Mouse (Mus musculus): ENCODE results near the gene Spint3. TPM values are rescaled to one million over a fixed set of nuclear protein-coding genes. Genes with fewer than 3 reads are reported as not detected.

The Spint3 gene
- total RNA-seq, 2 experiments from 2014 or later, result not detected

- intact Hi-C loops (cut with DNase I; ENCODE audit: low total_unique reads), result no loop called here
- no peak for DNase-seq
Observed at GRCm38 (mm10) chr2:164558426-164558825, 14.8 kb downstream of the Spint3 start.

DNA sequence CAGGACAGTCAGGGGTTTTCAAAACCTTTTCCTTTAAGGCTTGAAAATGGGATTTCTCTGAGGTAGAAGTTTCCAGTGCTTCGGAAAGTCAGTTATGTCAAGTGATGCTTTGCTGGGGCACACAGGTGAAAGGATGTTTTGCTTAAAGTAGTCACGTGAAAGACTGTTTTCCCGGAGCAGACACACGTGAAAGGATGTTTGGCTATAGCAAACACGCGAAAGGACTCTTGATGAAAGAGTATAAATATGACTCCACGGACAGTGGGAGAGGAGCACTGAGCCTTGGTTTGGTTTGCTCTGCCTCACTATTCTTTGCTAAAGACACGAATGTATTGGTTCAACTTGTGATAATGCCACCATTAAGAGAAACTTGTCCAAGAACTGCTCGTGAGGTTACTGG is 21.8 kb downstream of the Spint3 start:
- intact Hi-C loops (cut with DNase I; ENCODE audit: low total_unique reads), result no loop called here
- no peak for DNase-seq

DNA sequence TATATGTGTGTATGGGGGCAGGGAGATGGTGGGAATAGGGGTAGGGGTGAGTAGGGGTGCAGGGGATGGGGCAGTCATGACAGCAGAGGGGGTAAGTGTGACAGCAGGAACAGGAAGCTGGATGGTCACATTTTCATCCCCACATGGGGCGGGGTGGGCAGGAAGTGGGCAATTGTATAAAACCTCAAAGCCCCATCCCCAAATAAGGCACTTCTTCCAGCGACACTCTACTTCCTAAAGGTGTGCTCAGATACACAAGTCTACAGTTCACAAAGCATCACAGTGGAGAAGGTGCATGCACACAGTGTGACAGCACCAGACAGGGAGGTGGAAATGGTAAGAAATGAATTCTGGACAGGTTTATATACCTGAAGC is 22.4 kb downstream of the Spint3 start:
- DNase-seq, result no peak
- intact Hi-C loops (cut with DNase I; ENCODE audit: low total_unique reads), result no loop called here

DNA sequence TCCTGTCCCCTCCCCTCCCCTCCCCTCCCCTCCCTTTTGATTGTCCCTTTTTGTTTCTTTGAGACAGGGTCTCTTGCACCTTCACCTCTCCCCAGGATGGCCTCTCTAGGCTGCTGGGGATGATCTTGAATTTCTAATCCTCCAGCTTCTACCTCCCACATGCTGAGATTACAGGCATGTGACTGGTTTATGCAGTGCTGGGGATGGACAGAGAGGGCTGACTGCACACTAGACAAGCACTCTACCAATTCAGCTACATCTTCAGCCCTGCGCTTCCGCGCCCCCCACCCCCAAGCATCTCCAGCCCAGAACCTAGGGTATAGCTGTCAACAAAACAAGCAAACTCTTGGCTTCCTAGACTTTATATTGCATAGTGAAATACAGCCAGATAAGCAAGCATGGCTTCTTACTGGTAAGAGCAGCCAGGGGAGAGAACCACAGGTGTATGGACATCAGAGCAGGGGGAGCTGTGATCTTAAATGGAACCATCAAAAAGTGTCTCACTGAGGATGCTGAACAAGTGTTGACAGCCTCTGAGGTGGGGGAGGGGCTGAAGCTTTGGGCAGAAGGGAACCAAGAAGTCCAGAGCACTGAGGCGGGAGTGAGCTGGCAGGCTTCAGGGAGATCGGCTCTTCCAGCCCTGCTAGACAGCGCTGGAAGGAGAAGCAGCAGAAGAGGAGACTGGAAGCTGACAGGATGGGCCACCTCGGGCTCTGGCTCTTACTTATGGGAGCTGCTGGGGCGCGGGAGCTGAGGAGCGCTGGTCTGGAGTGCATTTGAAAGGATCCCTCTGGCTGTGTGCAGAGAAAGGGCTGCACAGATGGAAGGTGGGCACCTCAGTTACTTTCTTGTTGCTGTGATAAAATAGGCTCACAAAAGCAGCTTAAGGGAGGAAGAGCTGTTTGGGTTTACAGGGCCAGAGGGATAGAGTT is 23.0 kb downstream of the Spint3 start:
- intact Hi-C loops (cut with DNase I; ENCODE audit: low total_unique reads), result no loop called here
- no peak for DNase-seq

DNA sequence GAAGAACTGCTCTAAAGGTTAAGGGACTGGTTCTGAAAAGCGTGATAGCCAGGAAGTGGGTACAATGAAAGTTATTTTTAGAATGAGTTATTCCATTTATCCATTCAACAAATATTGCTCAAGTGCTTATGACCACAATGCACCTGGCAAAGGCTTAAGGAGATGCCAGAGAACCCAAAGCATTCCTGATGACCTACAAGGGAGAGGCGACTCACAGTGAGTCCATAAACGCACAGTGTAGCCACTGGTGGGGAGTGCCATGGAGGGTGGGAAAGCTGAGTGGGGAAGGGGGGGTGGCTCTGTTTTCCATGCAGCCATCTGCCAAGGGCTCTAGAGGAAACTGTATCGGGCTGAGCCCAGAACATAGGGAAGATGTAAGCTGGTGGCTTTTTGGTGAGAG is 23.9 kb downstream of the Spint3 start:
- intact Hi-C loops (cut with DNase I; ENCODE audit: low total_unique reads), result no loop called here
- DNase-seq, result no peak

GRCm38 (mm10) chr2:164544454-164545097 is 28.7 kb downstream of the Spint3 start:
- intact Hi-C loops (cut with DNase I; ENCODE audit: low total_unique reads), result no loop called here

DNA sequence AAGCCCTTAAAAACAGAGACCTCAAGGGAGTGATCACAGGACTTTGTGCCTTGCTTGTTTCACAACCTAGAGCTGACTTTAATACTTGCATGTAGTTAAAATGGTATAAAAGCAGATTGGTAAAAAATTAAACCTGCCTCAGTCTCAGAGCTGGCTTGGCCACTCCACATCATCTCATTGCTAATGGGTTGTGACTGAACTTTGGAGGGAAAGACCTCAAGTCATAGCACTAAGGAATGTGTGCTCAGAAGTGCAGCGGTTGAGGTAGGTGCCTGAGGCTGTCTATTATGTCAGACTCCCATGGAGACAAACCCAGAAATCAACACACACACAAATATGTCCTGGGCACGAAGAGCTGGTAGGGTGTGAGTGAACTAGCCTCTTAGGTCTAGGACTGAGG is 29.5 kb downstream of the Spint3 start:
- no peak for DNase-seq
- intact Hi-C loops (cut with DNase I; ENCODE audit: low total_unique reads), result no loop called here

More at GRCm38 (mm10) chr2:164544454-164545097, 28.7 kb downstream of the Spint3 start:
- DNase-seq, result no peak

DNA sequence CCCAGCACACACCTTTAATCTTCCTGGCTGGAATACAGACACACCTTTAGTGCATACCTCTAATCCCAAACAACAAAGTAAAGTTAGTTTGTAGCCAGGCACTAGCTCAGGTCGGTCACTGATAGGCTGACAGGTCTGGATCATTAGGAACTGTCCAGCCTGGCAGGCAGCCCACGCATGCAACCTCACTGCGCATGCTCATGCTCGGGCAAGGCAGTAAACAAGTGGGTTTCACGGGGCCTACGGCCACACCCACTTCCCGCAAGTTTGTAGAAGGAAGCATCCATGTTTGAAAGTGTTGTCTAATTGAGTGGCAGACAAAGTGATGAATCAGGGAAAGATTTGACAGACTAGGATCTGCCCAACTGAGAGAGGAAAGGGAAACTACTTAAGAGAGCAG is 30.7 kb downstream of the Spint3 start:
- intact Hi-C loops (cut with DNase I; ENCODE audit: low total_unique reads), result no loop called here
- DNase-seq, result no peak

GRCm38 (mm10) chr2:164542132-164542531 is 31.1 kb downstream of the Spint3 start:
- intact Hi-C loops (cut with DNase I; ENCODE audit: low total_unique reads), result no loop called here
- no peak for DNase-seq

GRCm38 (mm10) chr2:164540652-164541427 is 32.4 kb downstream of the Spint3 start:
- DNase-seq, result peak; percentile 30
- intact Hi-C loops (cut with DNase I; ENCODE audit: low total_unique reads), result no loop called here

- intact Hi-C loops (cut with DNase I; ENCODE audit: low total_unique reads), result no loop called here
- no peak for DNase-seq
Observed at GRCm38 (mm10) chr2:164537003-164537402, 36.3 kb downstream of the Spint3 start.

DNA sequence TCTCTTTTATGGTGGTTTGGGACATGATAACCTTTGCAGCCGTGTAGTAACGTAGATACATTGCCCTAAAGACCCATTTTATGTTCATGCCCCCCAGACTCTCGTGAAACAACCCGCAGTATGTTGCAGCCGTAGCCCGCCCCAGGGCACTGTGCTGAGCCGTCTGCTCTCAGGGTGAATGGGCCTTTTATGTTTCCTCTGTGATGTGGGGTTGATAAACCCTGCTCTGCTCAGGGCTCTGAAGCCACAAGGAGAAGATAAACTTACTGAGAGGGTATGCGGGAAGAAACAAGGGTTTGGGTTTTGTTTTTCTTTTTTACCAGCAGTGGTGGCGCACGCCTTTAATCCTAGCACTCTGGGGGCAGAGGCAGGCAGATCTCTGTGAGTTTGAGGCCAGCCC is 38.9 kb downstream of the Spint3 start:
- intact Hi-C loops (cut with DNase I; ENCODE audit: low total_unique reads), result no loop called here
- no peak for DNase-seq

DNA sequence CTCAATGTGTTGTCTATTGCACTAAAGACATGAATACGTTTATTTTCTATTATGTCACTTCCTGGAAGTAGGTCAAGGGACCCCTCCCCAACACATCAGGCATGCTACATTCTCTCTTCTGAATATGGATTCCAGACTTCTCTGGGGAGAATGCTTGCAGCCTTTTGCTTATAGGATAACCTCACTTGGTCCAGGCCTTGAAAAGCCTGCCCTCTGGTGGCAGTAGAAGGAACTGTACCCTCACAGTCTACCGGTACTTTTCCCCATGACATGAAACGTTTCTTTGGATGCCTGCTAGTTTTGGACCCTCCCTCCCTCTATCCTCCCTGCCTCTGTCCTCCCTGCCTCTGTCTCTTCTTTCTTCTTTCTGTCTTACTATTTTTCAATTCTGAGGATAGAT is 42.1 kb downstream of the Spint3 start:
- intact Hi-C loops (cut with DNase I; ENCODE audit: low total_unique reads), result no loop called here
- DNase-seq, result peak; percentile 51

- DNase-seq, result no peak
- intact Hi-C loops (cut with DNase I; ENCODE audit: low total_unique reads), result no loop called here
Observed at GRCm38 (mm10) chr2:164528557-164528956, 44.7 kb downstream of the Spint3 start.

DNA sequence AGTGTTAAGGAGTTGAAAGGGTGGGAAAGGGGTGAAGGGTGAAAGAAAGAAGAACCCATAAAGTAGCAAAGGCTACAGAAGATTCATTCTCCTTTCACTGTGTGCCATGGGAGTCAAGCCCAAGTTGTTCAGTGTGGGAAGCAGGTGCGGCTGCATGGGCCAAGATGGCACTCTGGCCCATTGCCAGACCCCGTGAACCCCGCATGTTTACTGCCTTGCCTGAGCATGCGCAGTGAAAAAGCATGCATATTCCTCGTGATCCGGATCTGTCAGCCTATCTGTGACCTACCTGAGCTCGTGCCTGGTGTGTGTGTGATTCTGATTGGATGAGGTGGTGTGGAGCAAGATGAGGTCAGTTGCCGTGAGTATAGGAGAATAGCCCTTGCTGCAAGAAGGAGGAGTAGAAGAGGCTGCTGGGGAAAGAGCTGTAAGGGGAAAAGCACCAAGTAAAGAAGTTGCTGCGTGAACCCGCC is 49.9 kb downstream of the Spint3 start:
- DNase-seq, result no peak
- intact Hi-C loops (cut with DNase I; ENCODE audit: low total_unique reads), result no loop called here

- DNase-seq, result no peak
- intact Hi-C loops (cut with DNase I; ENCODE audit: low total_unique reads), result no loop called here
Observed at GRCm38 (mm10) chr2:164522280-164522679, 51.0 kb downstream of the Spint3 start.

GRCm38 (mm10) chr2:164521841-164522240 is 51.4 kb downstream of the Spint3 start:
- intact Hi-C loops (cut with DNase I; ENCODE audit: low total_unique reads), result no loop called here

GRCm38 (mm10) chr2:164520782-164521181 is 52.5 kb downstream of the Spint3 start:
- intact Hi-C loops (cut with DNase I; ENCODE audit: low total_unique reads), result no loop called here
- DNase-seq, result peak; percentile 42

More at GRCm38 (mm10) chr2:164521841-164522240, 51.4 kb downstream of the Spint3 start:
- DNase-seq, result no peak
